Mouse (Mus musculus) mesoderm, embryonic 11.5 days (tissue): Measurements from ENCODE around the gene Pip4k2b.

Source experiments
- DNase-seq: peaks from one replicate; pipeline ENCODE4 v3.0.0-alpha.2; 2012; ENCODE audit warnings: low read depth, low spot score

Pip4k2b gene

DNA sequence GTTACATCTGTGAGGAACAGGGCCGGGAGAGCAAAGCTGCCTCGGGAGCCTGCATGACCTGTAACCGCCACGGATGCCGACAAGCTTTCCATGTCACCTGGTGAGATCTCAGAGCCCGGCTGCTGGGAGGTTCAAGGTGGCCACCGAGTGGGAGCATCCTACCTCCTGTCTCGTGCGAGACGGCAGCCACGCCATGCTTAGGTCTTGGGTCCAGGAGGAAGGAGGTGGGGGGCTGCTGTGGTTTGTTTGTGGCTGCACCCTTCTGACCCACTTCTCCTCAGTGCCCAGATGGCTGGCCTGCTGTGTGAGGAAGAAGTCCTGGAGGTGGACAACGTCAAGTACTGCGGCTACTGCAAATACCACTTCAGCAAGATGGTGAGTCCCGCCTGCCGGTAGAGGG is 77.7 kb downstream of the Pip4k2b start:
- no peak for DNase-seq

DNA sequence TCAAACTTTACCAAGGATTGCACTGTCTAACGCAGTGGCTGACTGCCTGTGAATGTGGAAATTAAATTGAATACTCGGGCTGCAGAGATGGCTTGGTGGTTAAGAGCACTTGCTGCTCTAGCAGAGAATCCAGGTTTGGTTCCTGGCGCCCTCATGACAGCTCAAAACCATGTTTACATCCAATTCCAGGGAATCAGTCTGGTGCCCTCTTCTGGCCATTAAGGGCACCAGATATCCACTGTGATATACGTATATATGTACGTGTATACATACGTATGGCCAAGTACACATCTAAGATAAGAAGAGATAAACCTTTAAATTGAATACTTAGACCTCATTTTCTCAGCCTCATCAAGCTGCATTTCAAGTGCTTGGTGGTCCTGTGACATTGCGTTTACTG is 78.3 kb downstream of the Pip4k2b start:
- no peak for DNase-seq

DNA sequence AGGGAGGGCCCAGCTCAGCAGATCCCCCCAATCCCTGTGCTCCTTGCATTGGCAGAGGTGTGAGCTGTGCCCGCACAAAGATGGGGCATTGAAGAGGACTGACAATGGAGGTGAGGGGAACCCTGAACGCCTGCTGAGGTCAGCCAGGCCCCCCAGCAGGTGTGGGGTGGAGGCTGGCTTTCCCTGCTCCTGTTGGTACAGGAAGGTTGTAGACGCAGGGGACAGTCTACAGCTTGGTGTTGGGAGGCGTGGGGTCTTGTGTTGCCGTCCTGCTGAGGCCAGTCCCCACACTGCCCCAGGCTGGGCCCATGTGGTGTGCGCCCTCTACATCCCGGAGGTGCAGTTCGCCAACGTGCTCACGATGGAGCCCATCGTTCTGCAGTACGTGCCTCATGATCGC is 79.1 kb downstream of the Pip4k2b start:
- DNase-seq: no peak
